Mouse (Mus musculus): Measurements from ENCODE around the gene Ttc29.
A peak's percentile ranks its signal among the peaks of the same experiment; 100 is the strongest.

Gene Ttc29

GRCm38 (mm10) chr8:78213074-78213473 is at the start of gene Ttc29:
Ttc29 (plus strand) TSS chr8:78213297.
- no peak for DNase-seq (ENCODE audit: low read depth in 1 of 2, low spot score in 2 of 2)

DNA sequence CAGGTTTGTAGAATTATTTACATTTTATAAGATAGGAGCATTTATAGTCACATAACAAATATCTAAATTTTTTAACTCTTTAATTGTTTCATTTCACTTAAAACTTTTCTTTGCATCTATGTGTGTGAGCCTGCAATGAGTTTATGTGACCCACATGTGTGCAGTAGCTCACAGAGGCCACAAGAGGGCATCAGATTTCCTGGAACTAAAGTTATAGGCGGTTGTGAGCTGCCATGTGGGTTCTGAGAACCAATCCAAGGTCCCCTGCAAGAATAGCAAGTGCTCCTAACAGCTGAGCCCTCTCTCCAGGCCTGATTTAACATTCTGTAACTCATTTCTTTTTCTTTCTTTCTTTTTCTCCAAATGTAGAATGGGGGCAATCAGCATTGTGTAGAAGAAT is 41.7 kb upstream of the Ttc29 start:
- no peak for DNase-seq (ENCODE audit: low read depth in 1 of 2, low spot score in 2 of 2)

GRCm38 (mm10) chr8:78182654-78183053 is 30.4 kb upstream of the Ttc29 start:
- no peak for DNase-seq (ENCODE audit: low read depth in 1 of 2, low spot score in 2 of 2)

GRCm38 (mm10) chr8:78183414-78183813 is 29.7 kb upstream of the Ttc29 start:
- no peak for DNase-seq (ENCODE audit: low read depth in 1 of 2, low spot score in 2 of 2)

DNA sequence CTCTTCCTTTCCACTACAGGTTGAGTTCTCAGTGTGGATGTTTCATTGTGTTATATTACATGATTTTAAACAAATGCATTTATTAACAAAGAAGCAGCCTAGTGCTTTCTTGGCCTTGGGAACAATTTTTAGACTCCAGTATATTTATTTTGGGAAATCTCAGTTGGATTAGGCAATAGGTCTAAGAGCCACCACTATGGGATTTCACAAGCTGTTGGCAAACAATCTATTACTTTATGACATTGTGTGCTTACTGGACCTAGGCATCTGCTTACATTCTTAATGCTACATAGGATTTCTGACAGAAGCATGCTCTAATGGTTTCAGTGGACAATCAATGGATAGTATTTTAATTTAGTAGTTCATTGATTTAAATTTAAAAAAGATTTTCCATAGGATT is 26.0 kb upstream of the Ttc29 start:
- DNase-seq (ENCODE audit: low read depth in 1 of 2, low spot score in 2 of 2): no peak

DNA sequence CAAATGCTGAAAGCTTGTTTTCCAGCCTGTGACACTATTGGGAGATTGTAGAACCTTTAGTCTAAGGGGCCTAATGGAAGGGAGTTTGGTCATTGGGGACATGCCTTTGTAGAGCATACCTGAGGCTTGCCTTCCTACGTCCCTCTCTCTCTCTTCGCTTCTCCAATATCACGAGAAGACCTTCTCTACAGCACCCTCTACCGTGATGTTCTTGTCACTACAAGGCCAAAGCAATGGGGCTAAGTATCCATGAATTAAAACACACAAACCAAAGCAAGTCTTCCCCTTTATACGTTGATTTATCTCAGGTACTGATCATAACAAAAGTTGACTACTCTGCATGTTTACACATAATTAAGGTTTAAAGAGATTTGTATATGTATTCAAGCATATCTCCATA is 8.9 kb upstream of the Ttc29 start:
- DNase-seq (ENCODE audit: low read depth in 1 of 2, low spot score in 2 of 2): no peak

DNA sequence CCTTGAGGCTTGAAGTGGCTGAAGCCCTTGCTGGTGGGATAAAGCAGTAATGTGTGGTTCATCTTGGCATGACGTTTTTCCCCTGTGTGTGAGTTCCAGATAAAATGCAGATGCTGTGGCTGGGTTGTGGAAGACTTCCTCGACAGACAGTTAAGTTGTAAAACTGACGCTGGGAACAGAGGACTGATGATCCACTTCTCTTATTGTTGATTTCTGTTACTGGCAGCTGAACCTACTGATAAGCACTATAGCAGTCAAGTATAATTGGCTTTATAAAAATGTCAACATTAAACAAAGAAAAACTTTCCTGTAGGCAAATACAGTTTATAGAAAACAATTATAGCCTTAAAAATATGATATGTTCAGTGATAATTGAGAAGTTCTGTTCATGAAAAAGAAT is 2.7 kb upstream of the Ttc29 start:
- DNase-seq (ENCODE audit: low read depth in 1 of 2, low spot score in 2 of 2): no peak

DNA sequence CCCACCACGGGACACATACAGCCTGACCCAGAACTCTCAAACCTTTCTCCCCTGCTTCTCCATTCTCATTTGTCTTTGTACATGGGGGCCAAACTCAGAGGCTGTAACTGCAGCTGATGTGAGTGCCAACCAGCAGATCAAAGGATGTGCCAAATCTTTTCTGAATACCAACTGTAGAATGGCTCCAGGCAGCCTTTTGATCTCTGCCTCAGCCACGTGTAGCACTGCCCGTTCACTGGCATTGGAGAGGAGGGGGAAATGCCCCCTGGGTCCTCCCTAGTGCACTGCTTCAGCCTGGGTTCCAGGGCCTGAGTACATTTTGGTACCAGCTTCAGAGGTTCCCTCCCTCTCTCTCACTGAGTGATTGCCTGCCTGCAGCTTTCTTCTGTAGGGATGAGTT is 1.5 kb downstream of the Ttc29 start:
- DNase-seq (ENCODE audit: low read depth in 1 of 2, low spot score in 2 of 2): no peak

- no peak for DNase-seq (ENCODE audit: low read depth in 1 of 2, low spot score in 2 of 2)
Observed at GRCm38 (mm10) chr8:78226087-78226486, 13.0 kb downstream of the Ttc29 start.

DNA sequence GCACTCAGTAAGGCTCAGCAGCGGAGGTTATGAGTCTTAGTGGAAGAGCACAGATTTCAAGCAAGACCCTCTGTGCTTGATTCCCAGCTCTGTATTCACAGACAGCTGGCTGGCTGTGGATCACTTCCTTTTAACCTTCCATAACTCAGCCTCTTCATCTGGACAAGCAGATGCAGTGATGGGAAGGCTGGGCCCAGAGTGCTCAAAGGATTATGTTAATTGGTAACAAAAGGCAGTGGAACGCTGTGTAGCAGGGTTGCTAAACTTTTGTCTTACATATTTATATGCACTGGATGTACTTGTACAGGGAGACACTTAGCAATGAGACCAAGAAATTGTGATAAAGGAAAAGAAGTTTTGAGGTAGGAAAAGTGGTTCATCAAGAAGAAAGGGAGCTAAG is 17.6 kb downstream of the Ttc29 start:
- no peak for DNase-seq (ENCODE audit: low read depth in 1 of 2, low spot score in 2 of 2)

- no peak for DNase-seq (ENCODE audit: low read depth in 1 of 2, low spot score in 2 of 2)
Observed at GRCm38 (mm10) chr8:78232870-78233707, 20.0 kb downstream of the Ttc29 start.

DNA sequence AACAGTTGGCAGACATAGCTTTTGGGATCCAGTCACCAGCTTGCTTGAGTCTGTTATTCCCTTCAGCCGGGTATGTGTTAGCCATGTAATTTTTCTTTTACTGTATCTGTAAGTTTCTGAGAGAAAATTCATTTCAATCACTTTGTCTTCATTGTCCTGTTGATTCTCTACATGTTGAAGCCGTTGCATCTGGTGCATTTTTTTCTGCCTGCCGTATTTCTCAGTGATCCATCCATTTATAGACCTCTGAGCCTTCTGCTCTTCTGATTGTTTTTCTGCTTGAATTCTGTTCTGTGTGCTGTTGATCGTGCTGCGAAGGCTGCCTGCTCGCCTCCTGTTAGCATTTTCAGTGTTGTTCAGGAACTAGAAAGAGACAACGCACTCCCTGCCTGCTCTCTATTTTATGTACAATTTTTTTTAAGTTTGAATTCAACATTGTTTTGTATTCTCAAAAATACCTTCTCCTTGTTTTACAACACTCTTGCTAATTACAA is 20.7 kb downstream of the Ttc29 start:
- no peak for DNase-seq (ENCODE audit: low read depth in 1 of 2, low spot score in 2 of 2)

DNA sequence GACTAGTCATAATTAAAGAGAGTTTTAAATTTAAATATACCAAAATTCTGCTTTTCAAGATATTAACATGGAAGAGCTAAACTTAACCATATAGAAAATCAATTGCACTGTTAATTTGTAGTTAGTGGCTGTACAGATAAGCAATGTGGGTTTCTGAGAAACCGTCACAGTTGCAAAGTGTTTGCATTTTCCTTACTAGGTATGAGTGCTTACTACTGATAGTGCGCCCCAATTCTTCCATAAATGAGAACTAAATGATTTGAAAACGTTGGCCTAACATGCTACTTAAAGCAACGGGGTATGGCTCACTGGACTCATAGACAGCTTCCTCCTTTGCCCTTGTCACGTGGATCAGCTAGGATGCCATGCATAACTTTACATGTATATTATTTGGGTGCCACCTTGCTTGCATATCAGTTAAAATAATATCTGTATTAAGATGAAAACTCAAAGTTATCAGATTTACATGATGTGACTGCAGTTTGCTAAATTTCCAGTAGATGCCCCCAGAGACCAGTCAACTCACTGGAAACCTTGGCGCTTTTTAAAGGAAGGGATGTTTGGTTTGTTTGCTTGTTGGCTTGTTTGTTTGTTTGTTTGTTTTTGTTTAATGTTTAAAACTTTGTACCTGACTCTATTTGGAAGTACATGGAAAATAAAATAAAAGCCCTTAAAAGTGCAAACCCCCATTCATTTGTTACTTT is 25.0 kb downstream of the Ttc29 start:
- no peak for DNase-seq (ENCODE audit: low read depth in 1 of 2, low spot score in 2 of 2)

DNA sequence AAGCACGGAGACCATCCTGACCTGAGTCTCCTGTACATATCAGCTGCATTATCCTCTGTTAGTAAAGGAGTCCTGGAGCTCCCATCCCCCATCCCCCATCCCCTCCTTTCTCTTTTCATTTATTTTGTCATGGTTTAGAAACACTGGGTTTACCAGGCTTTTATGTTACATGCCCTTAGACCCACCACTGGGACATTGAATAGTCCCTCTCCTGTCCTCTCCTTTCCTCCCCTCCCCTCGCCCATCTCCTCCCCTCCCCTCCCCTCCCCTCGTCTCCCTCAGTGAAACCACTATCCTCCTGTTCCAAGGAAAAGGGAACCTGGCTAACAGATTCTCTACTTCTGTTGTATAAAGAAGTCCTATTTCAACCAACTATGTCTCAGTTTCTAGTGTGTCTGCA is 38.0 kb downstream of the Ttc29 start:
- no peak for DNase-seq (ENCODE audit: low read depth in 1 of 2, low spot score in 2 of 2)

DNA sequence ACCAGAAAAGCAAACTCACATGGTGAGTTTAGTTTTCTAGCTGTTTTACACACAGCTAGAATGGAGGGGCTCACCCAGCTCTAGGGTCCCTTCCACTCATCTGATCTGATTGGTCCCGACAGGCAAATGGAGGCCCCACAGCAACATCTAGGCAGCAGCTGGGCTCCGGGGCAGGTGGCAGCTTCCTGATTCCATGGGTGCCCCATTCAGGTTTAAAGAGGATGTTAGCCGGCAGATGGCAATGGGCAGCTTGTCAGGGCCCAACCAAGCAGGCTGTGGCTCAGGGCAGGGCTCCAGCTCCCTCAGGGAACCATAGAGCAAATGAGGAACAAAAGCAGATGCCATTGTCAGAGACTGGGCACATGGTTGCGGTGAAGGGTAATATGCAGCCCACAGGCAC is 41.3 kb downstream of the Ttc29 start:
- peak in 1 of 2 experiments; percentile 9 for DNase-seq (ENCODE audit: low read depth in 1 of 2, low spot score in 2 of 2)

GRCm38 (mm10) chr8:78255011-78255410 is 41.9 kb downstream of the Ttc29 start:
- DNase-seq (ENCODE audit: low read depth in 1 of 2, low spot score in 2 of 2): no peak

- DNase-seq (ENCODE audit: low read depth in 1 of 2, low spot score in 2 of 2): no peak
Observed at GRCm38 (mm10) chr8:78265506-78265905, 52.4 kb downstream of the Ttc29 start.

GRCm38 (mm10) chr8:78266231-78266630 is 53.1 kb downstream of the Ttc29 start:
- DNase-seq (ENCODE audit: low read depth in 1 of 2, low spot score in 2 of 2): no peak

DNA sequence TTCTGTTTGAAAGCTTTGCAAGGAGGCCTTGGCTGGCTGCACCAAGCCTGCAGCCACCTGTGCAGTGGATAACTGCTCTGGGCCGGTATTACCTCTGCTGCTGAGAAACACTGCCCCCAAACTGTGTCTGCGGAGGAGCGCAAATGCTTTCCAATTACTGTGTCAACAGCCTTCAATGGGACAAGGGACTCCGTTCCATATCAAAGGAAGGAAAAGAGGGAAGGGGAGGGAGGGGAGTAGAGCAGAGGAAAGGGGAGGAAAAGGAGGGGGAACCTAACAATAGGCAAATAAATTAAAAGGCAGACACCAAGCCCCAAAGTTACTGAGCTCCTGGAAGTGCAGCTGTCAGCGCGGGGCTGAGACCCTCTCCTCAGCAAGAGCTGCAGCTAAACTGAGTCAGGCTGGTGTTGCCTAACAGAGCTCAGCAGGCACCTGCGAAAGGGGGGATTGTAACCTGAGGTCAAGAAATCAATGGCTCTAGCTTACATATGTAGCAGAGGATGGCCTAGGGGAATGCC is 54.9 kb downstream of the Ttc29 start:
- DNase-seq (ENCODE audit: low read depth in 1 of 2, low spot score in 2 of 2): no peak

DNA sequence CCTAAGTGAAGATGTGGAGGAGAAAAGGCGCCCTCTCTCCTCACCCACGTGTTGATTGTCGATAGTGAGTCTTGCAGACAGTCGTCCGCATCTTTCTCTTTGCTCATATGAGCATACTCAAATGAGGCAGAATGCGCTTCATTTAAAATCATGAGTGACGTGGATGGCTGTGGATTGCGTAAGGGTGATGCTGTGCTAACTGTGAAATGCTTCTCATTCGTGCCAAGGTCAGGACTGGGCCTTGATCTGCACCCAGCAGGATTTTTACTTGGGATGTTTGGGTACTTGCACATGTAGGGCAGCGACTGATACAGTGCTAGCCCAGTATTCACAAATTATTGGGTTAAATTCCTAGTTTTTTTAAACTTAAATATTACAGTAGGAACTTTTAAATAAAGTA is 56.2 kb downstream of the Ttc29 start:
- no peak for DNase-seq (ENCODE audit: low read depth in 1 of 2, low spot score in 2 of 2)

- DNase-seq (ENCODE audit: low read depth in 1 of 2, low spot score in 2 of 2): no peak
Observed at GRCm38 (mm10) chr8:78271391-78271790, 58.3 kb downstream of the Ttc29 start.

DNA sequence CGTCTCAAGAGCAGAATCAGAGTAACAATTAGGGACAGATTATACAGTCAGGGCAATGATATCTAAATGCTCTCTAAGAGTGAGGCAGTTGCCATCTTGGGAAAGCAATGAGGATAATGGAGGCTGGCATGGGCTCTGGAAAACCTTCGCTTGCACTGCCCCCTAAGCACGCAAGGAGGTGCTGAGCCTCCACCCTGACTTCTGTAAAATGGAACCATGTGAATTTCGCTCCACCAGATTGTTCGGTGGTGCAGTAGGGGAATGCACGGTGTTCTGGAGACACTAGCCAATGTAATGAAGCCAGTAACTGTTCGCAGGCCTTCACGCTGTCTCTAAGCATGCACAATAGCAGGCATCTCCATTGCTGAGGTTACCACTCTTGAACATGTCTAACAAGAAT is 63.0 kb downstream of the Ttc29 start:
- DNase-seq (ENCODE audit: low read depth in 1 of 2, low spot score in 2 of 2): no peak
